Mouse (Mus musculus): ENCODE data around the gene Commd8.
"Not testable (repeated sequence)": the region's sequence is repeated elsewhere in the genome, so short reads cannot be mapped to it uniquely, and the experiment has no call there.

Gene Commd8

GRCm38 (mm10) chr5:72168285-72168621 is 264 bp upstream of the Commd8 start:
- no peak for DNase-seq (ENCODE audit: low read depth, low spot score)

- DNase-seq (ENCODE audit: low read depth, low spot score): no peak
These were observed 3.6 kb downstream of the Commd8 start for GRCm38 (mm10) chr5:72164386-72164785.

GRCm38 (mm10) chr5:72162855-72163254 is 5.1 kb downstream of the Commd8 start:
- no peak for DNase-seq (ENCODE audit: low read depth, low spot score)

- no peak for DNase-seq (ENCODE audit: low read depth, low spot score)
These were observed 7.1 kb downstream of the Commd8 start for GRCm38 (mm10) chr5:72160781-72161485.

GRCm38 (mm10) chr5:72159537-72159936 is 8.5 kb downstream of the Commd8 start:
- DNase-seq (ENCODE audit: low read depth, low spot score): no peak

- DNase-seq (ENCODE audit: low read depth, low spot score): no peak
These were observed 9.3 kb downstream of the Commd8 start for GRCm38 (mm10) chr5:72158667-72159066.

GRCm38 (mm10) chr5:72156598-72156997 is 11.4 kb downstream of the Commd8 start:
- no peak for DNase-seq (ENCODE audit: low read depth, low spot score)

GRCm38 (mm10) chr5:72155686-72156085 is 12.3 kb downstream of the Commd8 start:
- DNase-seq (ENCODE audit: low read depth, low spot score): not testable (repeated sequence)

GRCm38 (mm10) chr5:72150870-72151269 is 17.1 kb downstream of the Commd8 start:
- no peak for DNase-seq (ENCODE audit: low read depth, low spot score)

GRCm38 (mm10) chr5:72148679-72149078 is 19.3 kb downstream of the Commd8 start:
- DNase-seq (ENCODE audit: low read depth, low spot score): no peak

GRCm38 (mm10) chr5:72139619-72140018 is 28.4 kb downstream of the Commd8 start:
- DNase-seq (ENCODE audit: low read depth, low spot score): no peak

- DNase-seq (ENCODE audit: low read depth, low spot score): no peak
These were observed 29.7 kb downstream of the Commd8 start for GRCm38 (mm10) chr5:72138256-72138655.

- no peak for DNase-seq (ENCODE audit: low read depth, low spot score)
These were observed 34.1 kb downstream of the Commd8 start for GRCm38 (mm10) chr5:72133906-72134305.

- DNase-seq (ENCODE audit: low read depth, low spot score): no peak
These were observed 41.3 kb downstream of the Commd8 start for GRCm38 (mm10) chr5:72126681-72127080.

GRCm38 (mm10) chr5:72122414-72123037 is 45.5 kb downstream of the Commd8 start:
- DNase-seq (ENCODE audit: low read depth, low spot score): no peak

All from forelimb bud, embryonic 11.5 days (tissue).